Mouse (Mus musculus): Measurements from ENCODE around the gene Prap1. TPM values are rescaled to one million over a fixed set of nuclear protein-coding genes. Genes with fewer than 3 reads are reported as not detected.
"Not testable (repeated sequence)": the region's sequence is repeated elsewhere in the genome, so short reads cannot be mapped to it uniquely, and the experiment has no call there.

Gene Prap1
- total RNA-seq, 2 experiments from 2014 or later = not detected

DNA sequence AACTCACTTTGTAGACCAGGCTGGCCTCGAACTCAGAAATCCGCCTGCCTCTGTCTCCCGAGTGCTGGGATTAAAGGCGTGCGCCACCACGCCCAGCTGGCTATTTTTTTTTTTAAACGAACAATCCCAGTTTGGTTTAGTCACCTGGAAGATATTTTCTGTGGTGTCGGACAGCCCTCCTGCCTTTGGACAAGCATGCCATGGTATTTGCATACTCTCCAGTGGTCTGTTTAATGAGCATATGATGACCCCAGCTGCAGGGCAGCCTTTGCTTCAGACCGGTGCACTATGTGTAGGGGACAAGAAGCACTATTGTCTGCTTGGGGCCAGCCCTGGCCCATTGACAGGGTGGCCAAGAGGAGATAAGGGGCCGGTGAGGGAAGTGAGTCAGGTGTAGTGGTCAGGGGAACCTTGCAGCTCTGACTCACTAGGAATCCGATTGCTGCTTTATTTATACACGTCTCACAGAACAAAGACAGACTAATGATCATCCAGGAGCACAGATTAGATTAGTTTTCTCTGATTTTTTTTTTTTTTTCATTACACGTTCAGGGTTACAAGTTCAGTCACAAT is 28.2 kb downstream of the Prap1 start:
- Histone ChIP-seq H3K27ac (no peak overlapping the region), H3K4me3 (no peak overlapping the region)
- TF ChIP-seq CTCF (IDR thresholded peaks at IDR 0.05) = no peak
- intact Hi-C loops (cut with DNase I) = no loop called here
- no peak for DNase-seq (ENCODE audit: extremely low spot score in 1 of 2, low spot score in 2 of 2)

DNA sequence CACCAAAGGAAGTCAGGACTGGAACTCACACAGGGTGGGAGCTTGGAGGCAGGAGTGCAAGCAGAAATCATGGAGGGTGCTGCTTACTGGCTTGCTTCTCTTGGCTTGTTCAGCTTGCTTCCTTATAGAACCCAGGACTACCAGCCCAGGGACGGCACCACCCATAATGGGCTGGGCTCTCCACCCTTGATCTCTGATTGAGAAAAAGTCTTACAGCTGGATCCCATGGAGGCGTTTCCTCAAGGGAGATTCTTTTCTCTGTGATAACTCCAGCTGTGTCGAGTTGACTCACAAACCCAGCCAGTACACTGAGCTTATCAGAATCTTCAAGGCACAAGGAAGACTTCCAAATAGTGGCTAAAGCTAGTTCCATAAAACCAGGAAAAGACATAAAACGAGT is 29.6 kb downstream of the Prap1 start:
- Histone ChIP-seq H3K4me3 (no peak overlapping the region), H3K27ac (no peak overlapping the region)
- intact Hi-C loops (cut with DNase I) = no loop called here
- no peak for DNase-seq (ENCODE audit: extremely low spot score in 1 of 2, low spot score in 2 of 2)
- TF ChIP-seq CTCF (IDR thresholded peaks at IDR 0.05) = no peak

DNA sequence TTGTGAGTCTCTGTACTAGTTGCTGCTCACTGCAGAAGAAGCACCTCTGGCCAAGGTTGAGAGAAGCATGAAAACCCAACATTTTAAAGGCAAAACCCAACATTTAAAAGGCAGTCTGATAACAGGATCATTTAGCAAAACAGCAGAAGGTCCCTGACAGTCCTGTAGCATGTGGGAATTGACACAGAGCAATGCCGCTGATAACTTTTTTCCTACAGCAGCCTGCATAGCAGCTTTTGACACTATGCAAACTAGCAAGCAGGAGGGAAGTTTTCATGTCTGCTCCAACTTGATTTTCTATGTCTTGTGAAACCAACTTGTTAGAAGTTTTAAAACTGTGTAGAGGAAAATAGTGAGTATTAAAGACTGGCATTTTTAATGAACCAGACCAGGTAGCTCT is 31.2 kb downstream of the Prap1 start:
- DNase-seq (ENCODE audit: extremely low spot score in 1 of 2, low spot score in 2 of 2) = no peak
- Histone ChIP-seq H3K27ac (no peak overlapping the region), H3K4me3 (no peak overlapping the region)
- no peak for TF ChIP-seq CTCF (IDR thresholded peaks at IDR 0.05)
- intact Hi-C loops (cut with DNase I) = no loop called here

DNA sequence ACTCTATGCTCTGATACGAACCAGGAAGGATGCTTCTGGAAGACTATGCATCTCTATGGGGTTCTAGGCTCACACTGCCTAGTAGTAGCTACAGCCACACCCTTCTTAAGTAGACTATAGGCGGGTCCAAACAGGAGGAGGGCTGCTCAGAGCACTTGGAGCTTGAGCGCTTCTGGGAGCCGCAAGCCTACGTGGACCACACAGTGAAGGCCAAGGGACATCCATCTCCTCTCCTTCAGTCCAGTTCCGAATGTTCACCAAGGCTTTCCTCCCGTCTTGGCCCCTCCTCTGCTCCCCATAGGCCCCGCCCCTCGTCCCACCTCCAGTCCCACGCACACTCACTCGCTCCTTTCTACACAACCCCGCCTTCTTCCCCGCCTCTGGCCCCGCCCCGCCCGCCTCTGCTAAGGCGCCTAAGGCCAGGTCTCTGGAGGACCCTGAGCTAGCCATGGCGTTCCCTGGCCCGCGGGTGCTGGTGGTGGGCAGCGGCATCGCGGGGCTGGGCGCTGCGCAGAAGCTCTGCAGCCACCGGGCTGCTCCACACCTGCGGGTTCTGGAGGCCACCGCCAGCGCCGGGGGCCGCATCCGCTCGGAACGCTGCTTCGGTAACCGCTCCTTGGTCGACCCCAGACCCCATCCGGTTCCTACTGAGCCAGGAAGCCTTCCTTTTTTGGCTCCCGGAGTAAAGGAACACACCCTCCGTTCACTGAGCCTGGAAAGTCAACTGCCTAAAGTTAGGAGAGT is 32.3 kb downstream of the Prap1 start:
- DNase-seq (ENCODE audit: extremely low spot score in 1 of 2, low spot score in 2 of 2) = peak; percentile 84 to 88
- Histone ChIP-seq H3K4me3 (peak overlapping the region; percentile 97), H3K27ac (peak overlapping the region; percentile 84)
- intact Hi-C loops (cut with DNase I) = loop anchor here (1.0 kb wide), 1 partner anchor 23 kb away; the partner anchor contains the start of gene Fuom
- TF ChIP-seq CTCF (IDR thresholded peaks at IDR 0.05) = no peak

DNA sequence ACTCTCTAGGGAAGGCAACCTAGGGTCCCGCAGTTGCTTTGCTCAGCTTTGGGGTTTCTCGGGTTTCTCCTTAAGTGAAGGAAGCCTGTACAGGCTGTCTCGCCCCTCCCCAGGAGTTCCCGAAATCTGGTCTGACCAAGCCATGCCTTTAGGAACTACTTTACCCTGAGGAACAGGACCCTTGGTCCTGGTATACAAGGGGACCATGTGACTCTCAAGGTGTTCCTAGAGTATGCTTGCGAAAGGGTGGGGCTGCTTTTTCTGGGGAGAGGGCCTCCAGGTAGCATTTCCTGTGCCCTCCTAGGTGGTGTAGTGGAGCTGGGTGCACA is 32.8 kb downstream of the Prap1 start:
- intact Hi-C loops (cut with DNase I) = no loop called here

DNA sequence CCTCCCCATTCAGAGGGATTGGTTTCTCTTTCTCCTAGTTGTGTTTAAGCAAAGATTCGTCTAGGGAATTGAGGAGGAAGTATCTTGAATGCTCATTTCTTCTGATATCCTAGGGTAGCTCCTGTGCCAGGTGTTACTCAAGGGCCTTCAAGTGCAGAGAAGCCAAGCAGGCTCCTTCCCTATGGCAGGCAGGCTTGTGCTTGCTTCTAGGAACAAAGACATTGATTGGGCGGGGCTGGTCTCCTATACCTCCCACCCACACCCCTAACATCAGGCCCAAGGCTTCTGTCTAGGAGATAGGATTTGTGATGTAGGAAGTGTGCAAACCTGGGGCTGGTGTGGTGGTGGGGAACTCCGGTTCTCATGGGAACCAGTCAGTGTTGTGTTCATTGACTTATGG is 33.7 kb downstream of the Prap1 start:
- no peak for TF ChIP-seq CTCF (IDR thresholded peaks at IDR 0.05)
- intact Hi-C loops (cut with DNase I) = no loop called here
- Histone ChIP-seq H3K4me3 (no peak overlapping the region), H3K27ac (no peak overlapping the region)
- no peak for DNase-seq (ENCODE audit: extremely low spot score in 1 of 2, low spot score in 2 of 2)

More for the DNA sequence above, 32.8 kb downstream of the Prap1 start:
- TF ChIP-seq CTCF (IDR thresholded peaks at IDR 0.05) = no peak
- no peak for DNase-seq (ENCODE audit: extremely low spot score in 1 of 2, low spot score in 2 of 2)
- H3K27ac ChIP-seq = peak overlapping the region; percentile 84
- peak overlapping the region; percentile 97 for H3K4me3 ChIP-seq

DNA sequence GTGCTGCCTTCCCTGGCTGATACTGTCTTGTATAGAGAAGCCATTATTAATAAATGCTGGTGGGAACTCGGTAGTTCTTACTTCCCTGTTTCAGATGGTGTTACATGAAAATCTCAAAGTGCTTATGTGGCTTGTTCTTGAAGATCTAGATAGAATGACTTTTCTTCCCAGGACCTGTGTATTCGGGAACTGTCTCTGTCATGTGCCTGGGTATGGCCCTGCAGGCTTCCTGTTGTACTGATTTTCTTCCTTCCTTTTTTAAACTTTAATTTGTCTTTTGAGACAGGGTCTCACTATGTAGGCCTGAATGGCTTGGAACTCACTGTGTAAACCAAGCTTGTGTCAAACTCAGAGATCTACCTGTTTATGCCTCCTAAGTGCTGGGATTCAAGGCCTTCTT is 34.7 kb downstream of the Prap1 start:
- Histone ChIP-seq H3K4me3 (no peak overlapping the region), H3K27ac (no peak overlapping the region)
- no peak for DNase-seq (ENCODE audit: extremely low spot score in 1 of 2, low spot score in 2 of 2)
- no peak for TF ChIP-seq CTCF (IDR thresholded peaks at IDR 0.05)
- intact Hi-C loops (cut with DNase I) = no loop called here

DNA sequence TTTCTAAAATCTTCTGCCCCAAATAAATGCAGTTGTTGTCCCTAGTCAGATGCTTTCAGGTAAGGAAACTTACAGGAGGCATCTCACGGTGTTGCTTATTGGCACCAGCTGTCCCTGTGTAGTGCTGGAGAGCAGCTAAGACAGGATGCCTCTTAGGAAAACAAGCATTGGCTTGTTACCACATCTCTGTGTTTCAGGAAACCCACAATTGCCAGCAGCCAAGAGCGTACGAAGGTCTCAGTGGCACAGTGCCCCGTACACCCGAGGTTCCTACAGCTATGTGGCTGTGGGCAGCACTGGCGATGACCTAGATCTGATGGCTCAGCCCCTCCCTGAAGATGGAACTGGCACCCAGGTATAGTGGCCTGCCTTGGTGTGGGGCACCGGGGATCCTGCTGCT is 39.0 kb downstream of the Prap1 start:
- H3K27ac ChIP-seq; DNase-seq (ENCODE audit: extremely low spot score in 1 of 2, low spot score in 2 of 2); intact Hi-C loops (cut with DNase I); H3K4me3 ChIP-seq: not testable (repeated sequence)

DNA sequence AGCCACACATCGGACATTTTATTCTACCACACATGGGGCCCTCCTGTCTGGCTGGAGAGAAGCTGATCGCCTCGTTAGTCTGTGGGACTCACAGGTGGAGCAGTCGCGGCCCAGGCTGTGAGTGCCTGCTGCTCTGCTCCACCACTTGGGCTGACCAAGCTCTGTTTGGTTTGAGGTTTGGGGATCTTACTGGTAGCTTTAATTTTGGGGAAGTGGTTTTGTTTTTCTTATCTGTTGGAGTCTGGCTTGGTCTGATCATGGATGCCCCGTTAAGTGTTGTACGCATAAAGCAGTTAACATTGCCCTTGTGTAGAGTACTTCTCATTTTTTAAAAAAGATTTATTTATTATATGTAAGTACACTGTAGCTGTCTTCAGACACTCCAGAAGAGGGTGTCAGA is 40.8 kb downstream of the Prap1 start:
- DNase-seq (ENCODE audit: extremely low spot score in 1 of 2, low spot score in 2 of 2); H3K27ac ChIP-seq; intact Hi-C loops (cut with DNase I); H3K4me3 ChIP-seq: not testable (repeated sequence)

DNA sequence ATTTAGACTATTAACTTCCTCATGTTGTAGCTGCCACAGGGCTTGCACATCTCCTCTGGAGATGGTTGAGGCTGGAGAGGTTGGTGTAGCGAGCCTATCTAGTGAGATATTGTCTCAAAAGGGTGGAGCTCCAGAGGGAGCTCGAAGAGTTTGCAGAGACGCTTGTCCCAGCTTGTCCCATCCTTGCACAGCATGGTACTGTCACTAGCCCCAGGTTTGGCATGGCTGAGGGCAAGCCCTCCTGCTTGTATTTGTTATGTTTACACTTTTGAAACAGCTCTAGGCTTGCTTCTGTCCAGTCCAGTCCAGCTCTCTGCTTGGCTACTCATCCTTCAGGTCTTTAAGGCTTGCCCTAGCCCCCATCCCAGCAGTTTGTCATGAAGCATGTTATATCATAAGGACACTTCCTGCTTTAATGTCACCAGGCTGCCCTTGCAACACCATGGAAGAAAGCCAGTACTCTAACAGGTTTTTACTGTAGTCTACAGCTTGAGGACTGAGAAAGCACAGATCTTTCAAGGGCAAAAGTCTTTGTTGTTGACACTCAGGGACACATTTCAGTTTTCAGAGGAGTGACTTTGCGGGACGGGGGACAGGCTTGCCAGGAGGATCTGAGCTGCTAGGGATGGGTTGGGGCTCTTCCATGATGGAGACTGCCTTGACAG is 42.0 kb downstream of the Prap1 start:
- no peak for DNase-seq (ENCODE audit: extremely low spot score in 1 of 2, low spot score in 2 of 2)
- TF ChIP-seq CTCF (IDR thresholded peaks at IDR 0.05) = no peak
- Histone ChIP-seq H3K27ac (no peak overlapping the region), H3K4me3 (no peak overlapping the region)
- intact Hi-C loops (cut with DNase I) = no loop called here

DNA sequence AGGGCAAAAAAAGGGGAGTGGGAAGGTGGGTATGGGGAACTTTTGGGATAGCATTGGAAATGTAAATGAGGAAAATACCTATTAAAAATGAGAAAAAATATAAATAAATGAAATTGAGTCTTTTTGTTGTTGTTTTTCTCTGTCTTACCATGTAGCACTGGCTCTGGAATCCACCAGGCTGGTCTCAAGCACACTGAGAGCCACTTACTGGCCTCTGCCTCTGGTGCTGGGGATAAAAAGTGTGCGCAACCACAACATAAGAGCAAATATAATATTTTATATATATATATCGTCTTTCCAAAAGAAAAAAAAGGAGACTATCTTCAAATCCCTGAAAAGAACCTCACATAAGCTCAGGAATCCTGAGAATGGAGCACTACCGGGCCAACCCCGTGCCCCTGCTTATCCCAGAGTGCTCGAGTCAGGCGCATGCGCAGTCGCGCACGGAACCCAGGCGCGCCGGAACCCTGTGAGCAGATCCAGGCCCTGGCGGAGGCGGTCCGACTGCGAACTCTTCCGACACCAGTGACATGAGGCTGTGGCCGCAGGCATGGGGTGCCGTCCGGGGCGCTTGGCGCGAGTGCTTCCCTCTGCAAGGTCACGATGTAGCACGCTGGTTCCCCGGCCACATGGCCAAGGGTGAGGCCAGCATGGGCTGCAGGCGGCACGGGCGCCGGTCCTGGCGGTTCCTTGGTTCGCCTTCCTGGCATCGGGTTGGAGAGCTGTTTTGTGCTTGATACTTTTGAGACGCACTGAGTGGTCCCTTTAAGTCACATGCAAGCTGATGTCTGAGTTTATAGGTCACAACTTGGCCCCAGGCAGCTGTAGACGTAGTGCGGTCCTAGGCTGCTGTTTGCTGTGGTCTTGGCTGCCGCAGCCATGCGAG is 44.2 kb downstream of the Prap1 start, which contains the start of gene Mtg1:
TSS of gene Mtg1 (plus strand) at position 430 of the 886 bp plus-strand sequence.
- no peak for TF ChIP-seq CTCF (IDR thresholded peaks at IDR 0.05)
- Histone ChIP-seq H3K4me3 (peak within 1 kb of the TSS; percentile 80), H3K27ac (peak within 1 kb of the TSS; percentile 96)
- intact Hi-C loops (cut with DNase I) = loop anchor here (1.0 kb wide), 1 partner anchor 35 kb away; the partner anchor contains the start of gene Fuom
- peak; percentile 97 to 98 for DNase-seq (ENCODE audit: extremely low spot score in 1 of 2, low spot score in 2 of 2)

DNA sequence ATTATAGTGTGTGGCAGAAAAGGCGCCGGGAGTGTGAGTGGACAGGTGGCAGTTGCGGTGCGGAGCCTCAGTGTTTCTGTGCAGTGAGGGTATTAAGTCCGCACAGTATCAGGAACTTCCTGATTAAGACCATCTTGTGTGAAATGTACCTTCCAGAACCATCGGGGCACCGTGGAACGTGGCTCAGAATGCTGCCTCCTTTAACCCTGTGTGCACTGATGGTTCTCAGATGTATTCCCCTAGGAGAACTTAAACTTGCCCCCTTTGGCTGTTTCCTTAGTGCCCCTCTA is 44.8 kb downstream of the Prap1 start:
- TF ChIP-seq CTCF (IDR thresholded peaks at IDR 0.05) = no peak
- peak overlapping the region; percentile 96 for H3K27ac ChIP-seq
- no peak for DNase-seq (ENCODE audit: extremely low spot score in 1 of 2, low spot score in 2 of 2)
- intact Hi-C loops (cut with DNase I) = no loop called here
- H3K4me3 ChIP-seq = peak overlapping the region; percentile 80

All from left cerebral cortex, adult 2 months (tissue).